Mouse (Mus musculus) cortical plate, adult 2 months (tissue): ENCODE results near the gene Mrpl50.

Experiments
- CTCF ChIP-seq: fragments of 200-500 bp; IDR thresholded peaks from 2 replicates; pipeline ENCODE4 v1.5.1; 2011; ENCODE audit warnings: mild to moderate bottlenecking, control low read depth, low read length; ENCODE audit not compliant: insufficient read depth; ENCODE audit errors: extremely low read depth
- POLR2A ChIP-seq: fragments of 200-500 bp; IDR thresholded peaks from 2 replicates; pipeline ENCODE4 v1.6.1; 2011; ENCODE audit warnings: mild to moderate bottlenecking, low read length, control low read depth; ENCODE audit not compliant: insufficient read depth; ENCODE audit errors: extremely low read depth

- TF ChIP-seq CTCF (no peak), POLR2A (no peak)
Observed at GRCm38 (mm10) chr4:49547544-49548219, 26.8 kb upstream of the Mrpl50 start.
